Mouse (Mus musculus) erythroid progenitor cell, adult 5-6 weeks (primary cell): ENCODE measurements around the gene Gpsm2. TPM values are rescaled to one million over a fixed set of nuclear protein-coding genes. Genes with fewer than 3 reads are reported as not detected.
A peak's percentile ranks its signal among the peaks of the same experiment; 100 is the strongest.
"Not testable (repeated sequence)": the region's sequence is repeated elsewhere in the genome, so short reads cannot be mapped to it uniquely, and the experiment has no call there.

ENCODE experiments used
- ATAC-seq: replicated peaks from 2 replicates; pipeline ENCODE4 v1.8.0; 2016; ENCODE audit warnings: moderate number of reproducible peaks, mild to moderate bottlenecking, moderate TSS enrichment, inconsistent platforms; ENCODE audit not compliant: poor library complexity, low FRiP score, severe bottlenecking
- total RNA-seq, 2 experiments: library from RNA; stranded (forward) in 1 of 2; stranded (reverse) in 1 of 2; fragments of 150-400 nt in 1 of 2; fragments of 186-747, 209-891 nt in 1 of 2; gene quantifications; 2 replicates each; pipeline versions ENCODE4 v1.2.3 to v1.2.4; 2015 to 2017; ENCODE audit warnings: low replicate concordance in 2 of 2

The Gpsm2 gene
- total RNA-seq, 2 experiments from 2014 or later = 207 to 282 TPM

DNA sequence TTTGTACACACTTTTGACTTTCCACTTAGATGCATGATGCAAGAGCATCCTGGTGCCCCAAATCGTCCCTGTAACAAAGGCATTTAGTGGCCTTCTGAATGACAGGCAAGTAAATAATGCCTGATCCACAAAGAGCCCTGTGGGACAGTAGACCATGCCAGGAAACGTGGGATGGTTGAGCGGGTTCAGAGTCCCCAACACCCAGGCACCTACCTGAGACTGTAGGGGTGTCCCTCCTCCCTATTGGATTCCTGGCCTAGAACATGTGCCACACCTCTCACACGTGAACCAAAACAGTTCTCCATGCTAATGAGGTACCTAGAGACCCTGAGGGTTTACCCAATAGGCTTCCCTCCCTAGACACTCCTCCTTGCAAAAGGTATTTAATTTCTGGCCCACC lies 41.1 kb downstream of the Gpsm2 start:
- no peak for ATAC-seq

DNA sequence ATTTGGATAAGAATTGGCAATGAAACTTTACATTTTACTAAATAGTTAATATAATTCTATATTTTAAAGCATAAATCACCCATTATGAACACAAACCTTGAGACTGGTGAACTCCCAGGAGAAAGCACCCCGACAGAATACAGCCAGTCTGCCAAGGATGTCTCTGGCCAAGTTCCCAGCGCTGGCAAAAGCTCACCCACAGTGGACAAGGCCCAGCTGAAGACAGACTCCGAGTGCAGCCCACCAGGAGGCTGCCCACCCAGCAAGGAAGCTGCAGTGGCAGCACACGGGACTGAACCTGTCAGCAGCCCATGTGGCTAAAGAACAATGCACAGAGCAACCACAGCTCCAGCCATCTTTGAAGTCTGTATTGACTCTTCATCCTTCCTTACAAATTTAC lies 45.5 kb downstream of the Gpsm2 start:
- ATAC-seq = no peak

DNA sequence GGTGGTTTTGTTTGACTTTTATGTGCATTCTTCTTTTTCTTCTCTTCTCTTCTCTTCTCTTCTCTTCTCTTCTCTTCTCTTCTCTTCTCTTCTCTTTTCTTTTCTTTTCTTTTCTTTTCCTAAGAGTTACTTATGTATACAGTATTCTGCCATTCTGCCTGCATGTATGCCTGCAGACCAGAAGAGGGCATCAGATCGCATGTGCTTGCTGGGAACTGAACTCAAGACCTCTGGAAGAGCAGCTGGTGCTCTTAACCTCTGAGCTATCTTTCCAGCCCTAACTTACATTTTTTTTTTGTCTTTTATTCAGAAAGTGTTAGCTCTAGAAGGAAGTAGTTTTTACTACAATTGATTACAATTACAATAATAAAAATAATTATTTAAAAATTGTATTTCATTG lies 61.2 kb downstream of the Gpsm2 start:
- no peak for ATAC-seq

DNA sequence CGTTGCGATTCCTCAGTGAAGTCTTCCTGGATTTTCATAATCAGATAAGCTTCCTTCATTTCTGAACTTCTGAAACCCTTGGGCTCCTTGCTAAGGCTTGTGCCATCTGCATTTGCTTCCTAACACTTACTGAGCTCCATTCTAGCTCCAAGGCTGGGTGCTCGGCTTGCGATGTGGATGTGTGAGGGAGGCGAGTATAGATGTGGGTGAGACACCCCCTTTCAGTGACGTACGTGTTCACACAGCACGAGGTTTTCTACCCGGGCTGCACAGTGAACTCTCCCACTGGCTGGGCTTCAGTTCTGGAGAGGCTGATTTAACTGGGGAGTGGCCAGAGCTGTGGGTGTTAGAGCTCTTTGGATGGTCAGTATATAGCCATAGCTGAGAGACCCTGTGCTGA lies 63.5 kb downstream of the Gpsm2 start:
- no peak for ATAC-seq

DNA sequence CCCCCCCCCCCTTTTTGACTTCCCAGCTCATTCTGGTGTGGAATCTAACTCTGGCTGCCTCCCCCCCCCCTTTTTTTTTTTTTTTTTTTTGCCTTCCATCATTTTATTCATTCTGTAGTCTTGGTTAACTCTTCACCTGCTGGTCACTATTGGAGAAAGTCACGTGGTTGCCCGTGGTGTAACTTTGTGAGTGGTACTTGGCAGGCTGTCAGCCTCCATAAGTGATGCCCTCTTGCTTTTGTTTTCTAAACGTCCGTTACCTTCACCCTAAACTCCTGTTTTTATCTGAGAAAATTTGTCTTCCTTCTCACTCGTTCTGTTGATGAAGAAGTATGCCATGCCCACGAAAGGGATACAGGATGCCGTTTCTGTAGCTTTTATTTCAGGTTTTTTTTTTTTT lies 66.6 kb downstream of the Gpsm2 start:
- ATAC-seq = no peak

DNA sequence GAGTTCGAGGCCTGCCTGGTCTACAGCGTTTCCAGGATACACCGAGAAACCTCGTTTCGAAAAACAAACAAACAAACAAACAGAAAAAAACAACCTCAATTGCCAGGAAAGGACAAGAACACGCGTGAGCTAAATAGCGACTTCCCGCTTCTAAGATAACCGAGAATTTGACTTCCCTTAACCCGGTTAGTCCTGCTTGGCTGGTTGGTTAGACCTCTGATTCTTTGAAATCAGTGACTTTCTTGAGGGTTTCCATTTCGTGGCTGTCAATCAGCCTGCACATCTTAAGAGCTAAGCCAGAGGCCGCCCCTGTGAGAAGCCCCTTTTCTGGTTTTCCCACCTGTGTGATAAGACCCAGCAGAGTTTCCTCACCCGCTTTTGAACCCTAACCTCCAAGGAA lies 67.5 kb downstream of the Gpsm2 start:
- ATAC-seq = no peak

DNA sequence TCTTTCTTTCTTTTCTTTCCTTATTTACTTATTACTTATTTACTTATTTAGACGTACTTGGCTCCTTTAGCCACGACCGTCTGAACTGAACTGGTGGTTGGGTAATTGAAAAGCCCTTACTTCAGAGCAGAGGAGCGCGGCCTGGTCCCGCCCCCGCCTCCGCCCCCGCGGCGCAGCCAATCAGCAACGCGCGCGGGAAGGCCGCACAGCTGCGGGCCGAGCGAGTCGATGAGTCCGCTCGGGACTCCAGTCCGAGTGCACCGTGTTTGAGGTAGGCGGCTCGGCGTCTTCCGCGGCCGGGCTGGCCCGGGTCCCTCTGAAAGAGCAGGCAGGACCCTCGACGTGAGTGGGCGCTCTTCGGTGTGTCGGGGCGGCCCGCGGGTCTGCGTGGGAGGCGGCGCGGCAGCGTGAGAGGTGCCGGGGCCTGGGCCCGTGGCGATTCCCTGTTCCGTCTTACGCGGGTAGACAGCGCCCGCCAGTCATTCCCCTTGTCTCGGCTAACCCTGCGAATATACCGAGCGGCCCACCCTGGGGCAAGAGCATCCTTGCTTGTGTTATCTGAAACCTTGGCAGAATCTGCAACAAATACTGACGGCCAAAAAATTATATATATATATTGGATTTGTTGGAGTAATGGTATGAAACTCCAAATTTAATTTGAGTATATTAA lies 68.3 kb downstream of the Gpsm2 start, which contains the start of gene Clcc1:
Clcc1 (plus strand) TSS at position 204 of the 670 bp plus-strand sequence.
- ATAC-seq = peak; percentile 94

- no peak for ATAC-seq
Measured at GRCm38 (mm10) chr3:108652866-108653642, 69.1 kb downstream of the Gpsm2 start.

DNA sequence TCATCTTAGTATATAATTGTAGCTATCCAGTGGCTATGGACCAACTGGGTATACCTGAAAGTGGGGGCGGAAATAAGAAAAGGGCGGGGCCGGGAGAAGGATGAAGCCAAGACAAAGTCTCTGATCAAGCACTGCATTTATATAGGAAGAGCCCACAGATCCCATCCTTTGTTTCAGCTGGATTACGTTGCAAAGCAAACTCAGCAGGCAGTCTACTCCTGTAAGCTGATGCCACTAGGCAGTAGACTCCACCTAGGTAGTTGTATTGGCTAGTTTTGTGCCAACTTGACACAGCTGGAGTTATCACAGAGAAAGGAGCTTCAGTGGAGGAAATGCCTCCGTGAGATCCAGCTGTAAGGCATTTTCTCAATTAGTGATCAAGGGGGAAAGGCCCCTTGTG lies 74.4 kb downstream of the Gpsm2 start:
- not testable (repeated sequence) for ATAC-seq

DNA sequence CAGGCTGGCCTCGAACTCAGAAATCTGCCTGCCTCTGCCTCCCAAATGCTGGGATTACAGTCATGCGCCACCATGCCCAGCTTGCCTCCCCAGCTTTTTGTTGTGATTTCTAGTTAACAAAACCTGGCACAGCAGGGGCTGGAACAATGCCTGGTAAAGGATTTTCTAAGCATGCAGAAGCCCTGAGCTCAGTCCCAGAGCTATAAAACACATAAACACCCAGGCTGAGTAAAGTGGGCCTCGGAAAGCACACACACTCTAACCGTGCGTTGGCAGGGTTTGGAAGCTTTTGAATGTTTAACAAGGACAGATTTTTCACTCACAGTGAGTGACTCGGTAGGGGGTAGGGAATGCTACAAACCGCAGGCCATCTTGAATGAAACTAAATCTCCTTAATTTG lies 76.1 kb downstream of the Gpsm2 start:
- ATAC-seq = no peak

DNA sequence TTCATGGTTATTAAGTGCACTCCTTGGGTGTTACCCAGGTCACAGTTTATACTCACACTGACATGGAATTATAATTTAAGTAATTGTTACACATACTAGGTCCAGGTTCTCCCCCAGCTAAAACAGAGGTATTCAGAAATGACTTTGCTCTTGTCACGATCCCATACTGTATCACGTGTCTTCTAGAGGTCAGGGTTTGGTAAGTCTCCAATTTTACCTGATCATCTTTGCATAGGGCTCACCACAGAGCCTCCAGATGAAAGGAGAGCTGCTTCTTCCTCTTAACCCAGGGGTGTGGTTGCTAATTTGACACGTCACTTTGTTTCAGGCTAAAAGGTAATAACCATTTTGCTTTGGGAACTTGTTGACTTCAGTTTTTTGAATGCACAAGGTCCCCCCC lies 77.3 kb downstream of the Gpsm2 start:
- no peak for ATAC-seq

DNA sequence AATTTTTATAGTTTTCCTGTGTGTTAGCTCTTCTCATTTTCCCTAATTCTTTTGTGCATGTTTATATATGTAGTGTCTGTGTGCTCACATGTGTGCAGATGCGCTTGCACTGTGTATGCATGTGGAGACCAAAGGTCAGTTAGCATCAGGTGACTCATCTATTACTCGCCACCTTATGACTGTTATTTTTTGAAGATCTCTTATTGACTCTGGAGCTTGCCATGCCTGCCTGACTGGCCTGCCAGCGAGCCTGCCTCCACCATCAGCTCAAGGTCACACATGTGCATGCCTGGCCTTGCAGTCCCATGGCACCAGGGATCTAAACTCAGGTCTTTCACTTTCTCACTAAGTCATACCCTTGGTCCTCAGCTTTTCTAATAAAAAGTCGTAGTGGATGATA lies 81.1 kb downstream of the Gpsm2 start:
- no peak for ATAC-seq

- no peak for ATAC-seq
Measured at GRCm38 (mm10) chr3:108639412-108639811, 82.7 kb downstream of the Gpsm2 start.

GRCm38 (mm10) chr3:108634761-108635160 lies 87.3 kb downstream of the Gpsm2 start:
- no peak for ATAC-seq

Other genes with a start within 250 kb of the Gpsm2 start
- gene 1700013F07Rik, start 188.2 kb downstream of the Gpsm2 start, total RNA-seq (2015; ENCODE audit: low replicate concordance) = not detected in 2 replicates
- gene 1700013F07Rik, start 188.2 kb downstream of the Gpsm2 start, total RNA-seq (2017; ENCODE audit: low replicate concordance) = not detected in 2 replicates
- not detected in 2 replicates for gene 5330417C22Rik, start 185.8 kb downstream of the Gpsm2 start, total RNA-seq (2015; ENCODE audit: low replicate concordance)
- not detected in 2 replicates for gene 5330417C22Rik, start 185.8 kb downstream of the Gpsm2 start, total RNA-seq (2017; ENCODE audit: low replicate concordance)
- gene Tmem167b, start 159.8 kb downstream of the Gpsm2 start, total RNA-seq (2015; ENCODE audit: low replicate concordance) = 9.7 and 13.0 TPM in 2 replicates
- gene Tmem167b, start 159.8 kb downstream of the Gpsm2 start, total RNA-seq (2017; ENCODE audit: low replicate concordance) = 27.0 and 27.8 TPM in 2 replicates
- gene Taf13, start 150.6 kb downstream of the Gpsm2 start, total RNA-seq (2015; ENCODE audit: low replicate concordance) = 1.7 and 7.6 TPM in 2 replicates
- 4.1 and 5.1 TPM in 2 replicates for gene Taf13, start 150.6 kb downstream of the Gpsm2 start, total RNA-seq (2017; ENCODE audit: low replicate concordance)
- gene Wdr47, start 131.0 kb downstream of the Gpsm2 start, total RNA-seq (2015; ENCODE audit: low replicate concordance) = 1.3 and 2.9 TPM in 2 replicates
- gene Wdr47, start 131.0 kb downstream of the Gpsm2 start, total RNA-seq (2017; ENCODE audit: low replicate concordance) = 2.7 TPM in 1 of 2 replicates, not detected in the other
- 11.2 and 22.2 TPM in 2 replicates for gene Clcc1, start 68.4 kb downstream of the Gpsm2 start, total RNA-seq (2015; ENCODE audit: low replicate concordance)
- 57.4 and 62.3 TPM in 2 replicates for gene Clcc1, start 68.4 kb downstream of the Gpsm2 start, total RNA-seq (2017; ENCODE audit: low replicate concordance)
- 0.42 and 1.1 TPM in 2 replicates for gene Aknad1, start 17.3 kb upstream of the Gpsm2 start, total RNA-seq (2015; ENCODE audit: low replicate concordance)
- gene Aknad1, start 17.3 kb upstream of the Gpsm2 start, total RNA-seq (2017; ENCODE audit: low replicate concordance) = 4.7 TPM in 1 of 2 replicates, not detected in the other
- gene Stxbp3, start 118.2 kb upstream of the Gpsm2 start, total RNA-seq (2015; ENCODE audit: low replicate concordance) = 32.8 and 49.9 TPM in 2 replicates
- 33.5 and 51.2 TPM in 2 replicates for gene Stxbp3, start 118.2 kb upstream of the Gpsm2 start, total RNA-seq (2017; ENCODE audit: low replicate concordance)
- gene Fndc7, start 167.7 kb upstream of the Gpsm2 start, total RNA-seq (2015; ENCODE audit: low replicate concordance) = not detected in 2 replicates
- not detected in 2 replicates for gene Fndc7, start 167.7 kb upstream of the Gpsm2 start, total RNA-seq (2017; ENCODE audit: low replicate concordance)
- 106 and 128 TPM in 2 replicates for gene Prpf38b, start 189.4 kb upstream of the Gpsm2 start, total RNA-seq (2015; ENCODE audit: low replicate concordance)
- gene Prpf38b, start 189.4 kb upstream of the Gpsm2 start, total RNA-seq (2017; ENCODE audit: low replicate concordance) = 197 and 285 TPM in 2 replicates
- gene Henmt1, start 217.6 kb upstream of the Gpsm2 start, total RNA-seq (2015; ENCODE audit: low replicate concordance) = not detected in 2 replicates
- gene Henmt1, start 217.6 kb upstream of the Gpsm2 start, total RNA-seq (2017; ENCODE audit: low replicate concordance) = not detected in 2 replicates
- gene Gm9857, start 218.1 kb upstream of the Gpsm2 start, total RNA-seq (2015; ENCODE audit: low replicate concordance) = not detected in 2 replicates
- not detected in 2 replicates for gene Gm9857, start 218.1 kb upstream of the Gpsm2 start, total RNA-seq (2017; ENCODE audit: low replicate concordance)